Mouse (Mus musculus): ENCODE results near the gene Ptpn20.

Gene Ptpn20

DNA sequence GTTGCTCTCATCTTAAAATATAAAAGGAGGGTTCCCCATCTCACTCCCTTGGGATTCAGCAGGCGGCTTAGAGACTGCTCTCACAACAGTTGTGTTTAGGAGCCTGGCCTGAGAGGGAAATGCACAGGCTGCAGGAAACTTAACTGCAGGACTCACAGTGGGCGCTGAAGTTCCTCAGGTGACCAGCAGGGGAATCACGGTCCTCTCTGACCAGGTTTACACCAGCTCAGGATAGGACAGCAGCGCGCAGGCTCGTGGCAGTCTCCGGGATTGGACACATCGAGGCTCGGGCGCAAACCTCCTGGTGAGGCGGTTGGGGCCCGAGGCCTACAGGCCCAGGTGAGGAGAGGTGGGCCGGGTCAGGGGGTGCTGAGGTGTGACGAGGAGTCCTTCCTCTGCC is at the start of gene Ptpn20:
Ptpn20 (plus strand) TSS at position 257 of the 400 bp plus-strand sequence.
- in situ Hi-C loops (cut with MboI, MseI) = no loop called here

- in situ Hi-C loops (cut with MboI, MseI) = no loop called here
These were observed 49.3 kb upstream of the Ptpn20 start for GRCm38 (mm10) chr14:33539559-33540167.

DNA sequence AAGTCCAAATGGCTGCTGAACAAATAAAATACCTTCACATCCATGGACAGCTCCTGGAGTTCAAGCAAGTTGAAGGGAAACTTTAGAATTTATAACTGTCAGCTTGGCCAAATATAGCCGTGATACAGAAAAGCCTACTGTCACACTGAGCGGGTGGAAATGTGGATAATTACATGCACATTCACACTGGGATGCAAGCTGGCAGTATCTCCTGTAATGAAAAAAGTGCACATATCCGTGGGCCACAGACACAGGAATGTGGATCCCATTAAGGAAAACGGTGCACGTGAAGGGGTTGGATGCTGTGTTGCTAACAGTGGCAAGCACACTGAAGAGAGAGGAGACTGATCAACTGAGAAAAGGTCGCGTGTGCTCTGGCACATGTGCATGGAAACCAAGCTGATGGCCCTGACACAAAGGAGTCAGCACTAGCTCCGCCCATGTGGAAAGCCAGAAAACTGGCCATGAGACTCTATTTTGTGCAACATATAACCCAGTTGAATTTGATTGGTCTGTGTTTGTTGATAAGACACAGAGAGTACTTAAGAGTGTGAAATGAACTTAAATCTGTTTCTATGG is 43.4 kb upstream of the Ptpn20 start:
- in situ Hi-C loops (cut with MboI, MseI) = no loop called here

DNA sequence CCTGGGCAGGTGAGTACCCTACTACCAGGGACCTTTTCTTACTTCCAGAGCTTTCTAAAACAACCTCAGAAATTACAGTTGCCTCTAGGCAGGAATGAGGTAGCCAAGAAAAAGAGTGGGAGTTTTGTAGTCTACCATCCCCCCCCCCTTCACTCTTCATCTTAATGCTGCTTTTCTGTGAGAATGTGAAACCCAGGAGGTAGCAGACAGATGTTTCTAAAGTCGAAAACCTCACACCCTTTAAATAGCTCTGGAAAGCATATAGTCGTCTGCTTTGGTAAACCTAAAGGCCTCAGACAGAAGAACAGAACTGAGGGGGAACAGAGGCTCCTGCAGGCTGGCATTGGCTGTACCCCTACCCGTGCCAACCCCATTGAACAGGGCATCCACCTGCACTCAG is 40.4 kb upstream of the Ptpn20 start:
- in situ Hi-C loops (cut with MboI, MseI) = no loop called here

- in situ Hi-C loops (cut with MboI, MseI) = no loop called here
These were observed 39.2 kb upstream of the Ptpn20 start for GRCm38 (mm10) chr14:33549856-33550255.

- in situ Hi-C loops (cut with MboI, MseI) = no loop called here
These were observed 18.3 kb upstream of the Ptpn20 start for GRCm38 (mm10) chr14:33570737-33571136.

DNA sequence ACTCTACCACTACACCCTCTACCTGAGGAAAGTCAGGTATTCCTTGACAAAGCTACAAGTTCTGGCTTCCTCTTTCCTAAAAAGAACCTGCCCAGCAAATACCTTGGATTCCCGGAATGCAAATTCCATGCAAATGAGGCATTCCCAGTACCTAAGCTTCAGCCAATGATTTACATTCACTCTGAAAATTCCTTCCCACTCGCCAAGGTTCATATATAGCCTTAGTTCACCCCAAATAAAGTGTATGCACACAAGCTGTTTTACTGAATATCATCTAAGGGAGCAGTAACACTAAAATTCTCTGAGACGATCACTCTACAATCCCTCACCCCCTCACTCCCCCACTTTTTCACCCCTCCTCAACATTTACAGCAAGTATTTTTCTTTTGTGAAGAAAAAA is 15.4 kb upstream of the Ptpn20 start:
- in situ Hi-C loops (cut with MboI, MseI) = no loop called here

GRCm38 (mm10) chr14:33579771-33580484 is 9.1 kb upstream of the Ptpn20 start:
- in situ Hi-C loops (cut with MboI, MseI) = no loop called here

- in situ Hi-C loops (cut with MboI, MseI) = no loop called here
These were observed 9.5 kb downstream of the Ptpn20 start for GRCm38 (mm10) chr14:33598376-33599130.

- in situ Hi-C loops (cut with MboI, MseI) = no loop called here
These were observed 18.4 kb downstream of the Ptpn20 start for GRCm38 (mm10) chr14:33607431-33607830.

- in situ Hi-C loops (cut with MboI, MseI) = no loop called here
These were observed 36.0 kb downstream of the Ptpn20 start for GRCm38 (mm10) chr14:33625036-33625435.

DNA sequence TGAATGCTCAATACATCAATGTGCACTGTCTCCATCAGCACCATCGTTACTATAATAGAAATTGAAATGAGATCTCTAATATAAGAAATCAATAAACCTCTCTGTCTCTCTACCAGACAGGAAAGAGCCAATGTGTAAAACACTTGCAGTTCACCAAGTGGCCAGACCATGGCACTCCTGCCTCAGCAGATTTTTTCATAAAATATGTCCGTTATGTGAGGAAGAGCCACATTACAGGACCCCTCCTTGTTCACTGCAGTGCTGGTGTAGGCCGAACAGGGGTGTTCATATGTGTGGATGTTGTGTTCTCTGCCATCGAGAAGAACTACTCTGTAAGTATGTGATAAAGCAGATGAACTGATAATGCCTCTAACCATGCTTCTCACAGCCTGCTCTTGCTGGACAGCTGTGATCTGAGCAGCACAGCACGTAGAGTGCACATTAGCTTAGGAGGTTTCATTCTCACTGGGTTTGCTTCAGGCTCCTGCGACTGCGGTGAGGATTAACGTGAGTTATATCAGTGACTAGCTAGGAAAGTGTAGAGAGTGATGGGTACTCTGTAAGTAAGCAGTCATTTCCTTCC is 43.9 kb downstream of the Ptpn20 start:
- in situ Hi-C loops (cut with MboI, MseI) = no loop called here

DNA sequence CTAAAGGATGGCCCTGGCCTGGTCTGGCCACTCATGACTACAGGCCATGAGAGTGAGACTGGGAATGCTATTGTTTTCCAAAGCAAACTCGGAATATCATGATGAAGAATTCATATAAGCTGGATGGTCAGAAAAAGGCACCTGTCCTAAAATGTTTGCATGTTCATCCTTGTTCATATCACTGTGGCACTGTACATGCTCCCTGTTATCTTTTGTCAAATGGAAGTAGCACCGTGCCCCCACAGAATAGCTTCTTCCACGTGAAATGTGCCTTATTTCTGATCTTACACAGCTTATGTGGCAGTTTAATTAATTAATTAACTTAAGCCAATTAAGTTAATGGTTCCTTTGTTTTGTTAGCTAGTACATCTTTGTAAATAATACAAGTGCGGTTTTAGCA is 45.3 kb downstream of the Ptpn20 start:
- in situ Hi-C loops (cut with MboI, MseI) = no loop called here

- in situ Hi-C loops (cut with MboI, MseI) = no loop called here
These were observed 45.8 kb downstream of the Ptpn20 start for GRCm38 (mm10) chr14:33634774-33635173.

- in situ Hi-C loops (cut with MboI, MseI) = no loop called here
These were observed 50.4 kb downstream of the Ptpn20 start for GRCm38 (mm10) chr14:33639357-33639756.

GRCm38 (mm10) chr14:33650721-33651120 is 61.7 kb downstream of the Ptpn20 start:
- in situ Hi-C loops (cut with MboI, MseI) = no loop called here

DNA sequence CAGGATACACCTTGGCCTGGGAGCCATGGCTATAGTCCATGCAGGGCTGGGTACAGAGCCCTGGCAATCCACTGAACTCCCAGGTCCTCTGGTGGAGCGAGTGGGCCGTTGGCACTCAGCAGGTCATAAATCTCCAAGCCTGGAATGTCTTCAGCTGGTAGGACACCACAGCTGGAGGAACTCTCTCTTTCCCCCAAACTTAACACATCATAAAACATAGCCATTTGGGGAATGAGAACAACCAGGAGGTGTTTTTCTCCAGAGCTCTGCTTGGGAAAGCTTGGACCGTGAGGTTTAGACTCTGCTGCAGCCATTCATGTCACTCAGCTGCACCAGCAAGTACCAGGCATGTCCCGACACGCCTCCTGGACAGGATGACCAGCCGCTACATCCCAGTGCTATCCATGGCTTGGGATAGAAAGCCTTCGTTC is 68.5 kb downstream of the Ptpn20 start:
- in situ Hi-C loops (cut with MboI, MseI) = no loop called here

- in situ Hi-C loops (cut with MboI, MseI) = no loop called here
These were observed 69.3 kb downstream of the Ptpn20 start for GRCm38 (mm10) chr14:33658331-33658730.

GRCm38 (mm10) chr14:33662080-33662479 is 73.1 kb downstream of the Ptpn20 start:
- in situ Hi-C loops (cut with MboI, MseI) = no loop called here

GRCm38 (mm10) chr14:33666301-33666700 is 77.3 kb downstream of the Ptpn20 start:
- in situ Hi-C loops (cut with MboI, MseI) = no loop called here

DNA sequence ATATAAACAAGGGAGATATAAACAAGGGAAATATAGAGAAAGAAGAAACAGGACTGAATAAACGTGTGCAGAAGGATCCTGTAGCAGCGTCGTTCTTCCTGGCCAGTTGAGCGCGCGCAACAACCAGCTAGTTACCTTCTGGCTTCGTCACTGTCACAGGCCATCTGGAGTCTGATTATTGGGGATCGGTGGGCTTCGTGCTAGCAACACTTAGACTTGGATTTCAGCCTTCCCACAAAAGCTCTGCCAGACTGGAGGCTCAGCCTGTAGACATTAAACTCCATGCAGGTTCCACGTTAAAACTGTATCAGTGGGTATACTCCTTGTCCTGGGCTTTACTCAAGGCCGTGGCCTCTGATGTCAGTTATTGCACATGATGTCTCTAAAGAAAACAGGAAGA is 80.9 kb downstream of the Ptpn20 start:
- in situ Hi-C loops (cut with MboI, MseI) = no loop called here
